Mouse (Mus musculus): ENCODE measurements at regions not wholly inside any gene's neighbourhood (a gene's known extent, or its start where the extent isn't known, plus 50 kb on each side); places are given as distances from the start of the nearest gene placed in this dataset.

DNA sequence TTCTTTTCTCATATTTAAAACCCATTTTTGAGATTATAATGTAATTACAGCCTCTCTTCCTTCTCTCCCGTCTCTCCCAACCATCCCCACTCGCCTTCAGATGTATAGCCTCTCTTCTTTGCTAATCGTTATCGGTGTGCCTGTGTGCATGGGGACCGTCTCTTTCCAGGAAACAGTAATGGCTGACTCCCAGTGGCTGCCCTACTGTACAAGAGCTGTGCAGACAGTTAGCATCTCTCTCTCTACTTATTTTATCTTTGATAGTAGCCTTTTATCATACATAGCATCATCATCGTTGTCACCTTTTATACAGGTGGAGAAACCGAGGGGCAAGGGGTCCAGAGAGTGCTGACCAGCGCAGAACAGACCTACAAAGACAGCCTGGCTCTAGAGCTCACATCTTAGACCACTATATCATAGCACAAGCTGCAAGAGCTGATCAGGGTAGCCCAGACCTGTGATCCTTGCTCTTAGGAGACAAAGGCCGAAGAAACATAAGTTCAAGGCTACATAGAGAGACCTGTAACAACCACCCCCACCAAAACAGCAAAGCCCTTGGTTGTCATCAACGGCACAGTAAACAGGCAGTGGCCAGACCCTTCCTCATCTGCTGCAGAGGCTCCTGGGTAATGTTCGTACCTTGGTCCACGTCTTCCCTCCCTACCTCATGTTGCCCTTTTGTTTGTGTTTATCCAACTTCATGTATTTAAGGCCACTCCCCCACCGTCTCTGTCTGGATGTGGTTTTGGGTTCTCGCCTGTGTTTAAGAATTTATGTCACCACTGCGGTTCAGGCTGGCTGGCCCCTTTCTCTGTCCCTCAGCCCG is 103.1 kb upstream of the Cpm start:
- no peak overlapping the region for H3K4me3 ChIP-seq (replicated peaks in 1 of 3; ENCODE audit: low read depth in 2 of 3, low read length in 2 of 3, poor library complexity in 1 of 3)
- no peaks in the 10 kb centered on the region for H3K79me2 ChIP-seq (replicated peaks; ENCODE audit: control insufficient read depth, extremely low read depth, insufficient read depth, poor library complexity, severe bottlenecking)
- H3K9ac ChIP-seq (ENCODE audit: insufficient read depth, low read depth) = no peak overlapping the region
- H3K27ac ChIP-seq (ENCODE audit: insufficient read depth, low read depth) = no peak overlapping the region
- DNase-seq (ENCODE audit: extremely low read depth) = no peak
- no peaks in the 10 kb centered on the region for H3K9me3 ChIP-seq (replicated peaks; ENCODE audit: low read length)
- dilution Hi-C loops (cut with MboI; ENCODE audit: extremely low pct_ligation_motif_present, extremely low pct_unique_long_range_greater_than_20kb, low sequenced_read_pairs) = no loop called here
- peaks cover 2 to 15% of the 10 kb centered on the region in 2 experiments for H3K4me1 ChIP-seq (ENCODE audit: control insufficient read depth in 1 of 2, insufficient read depth in 2 of 2)
- TF ChIP-seq MEF2A (IDR thresholded peaks at IDR 0.05; ENCODE audit: borderline replicate concordance, low read depth, low read length) (no peak), UBTF (IDR thresholded peaks at IDR 0.05; ENCODE audit: low read depth, low read length) (no peak), ETS1 (conservative IDR thresholded peaks at IDR 0.05; ENCODE audit: low read depth, low read length) (no peak), KAT2A (IDR thresholded peaks at IDR 0.05; ENCODE audit: insufficient replicate concordance, low read length) (no peak), E2F4 (IDR thresholded peaks at IDR 0.05; ENCODE audit: insufficient replicate concordance, low read depth, low read length) (no peak), NELFE (IDR thresholded peaks at IDR 0.05; ENCODE audit: low read depth, low read length) (no peak), MAX (IDR thresholded peaks at IDR 0.05; ENCODE audit: low read length) (no peak), GABPA (IDR thresholded peaks at IDR 0.05; ENCODE audit: insufficient replicate concordance, low read depth, low read length) (no peak), RCOR1 (conservative IDR thresholded peaks at IDR 0.05; ENCODE audit: low read depth, low read length) (no peak), HCFC1 (IDR thresholded peaks at IDR 0.05; ENCODE audit: low read depth, low read length) (no peak), ZMIZ1 (IDR thresholded peaks at IDR 0.05; ENCODE audit: low read depth, low read length) (no peak), USF2 (conservative IDR thresholded peaks at IDR 0.05; ENCODE audit: low read depth, low read length) (no peak), EP300 (IDR thresholded peaks at IDR 0.05; ENCODE audit: low read length) (no peak), MAFK (IDR thresholded peaks at IDR 0.05; ENCODE audit: insufficient replicate concordance, low read length) (no peak)
- in situ Hi-C loops (cut with MboI; ENCODE audit: low pct_ligation_motif_present, low pct_unique_long_range_greater_than_20kb, low sequenced_read_pairs) = no loop called here
- H3K36me3 ChIP-seq (replicated peaks in 1 of 2; ENCODE audit: control insufficient read depth in 1 of 2, insufficient read depth in 1 of 2, low read length in 1 of 2) = no peaks in the 10 kb centered on the region
- no peak overlapping the region for H3K4me2 ChIP-seq (ENCODE audit: insufficient read depth, low read depth, poor library complexity, severe bottlenecking)
- peaks cover 5% of the 10 kb centered on the region for H3K27me3 ChIP-seq (replicated peaks)

DNA sequence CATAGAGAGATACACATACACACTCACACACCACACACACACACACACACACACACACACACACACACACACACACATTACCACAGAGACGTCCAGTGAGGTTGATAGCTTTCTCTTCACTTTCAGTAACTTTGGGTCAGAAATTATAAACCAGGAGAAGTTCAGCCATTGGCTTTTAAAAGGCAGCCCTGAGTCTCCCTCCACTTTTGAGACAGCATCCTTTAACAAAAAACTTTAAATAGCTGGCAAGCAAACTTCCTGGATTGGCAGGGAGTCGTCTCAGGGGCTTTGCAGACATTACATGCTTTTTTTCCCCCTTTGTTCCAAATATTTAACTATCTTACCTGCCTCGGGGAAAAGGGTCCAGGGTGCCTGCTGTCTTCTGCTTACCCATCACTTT is 103.7 kb upstream of the Cpm start:
- dilution Hi-C loops (cut with MboI; ENCODE audit: extremely low pct_ligation_motif_present, extremely low pct_unique_long_range_greater_than_20kb, low sequenced_read_pairs) (no loop called here), in situ Hi-C loops (cut with MboI; ENCODE audit: low pct_ligation_motif_present, low pct_unique_long_range_greater_than_20kb, low sequenced_read_pairs) (no loop called here)
- Histone ChIP-seq H3K9me3 (replicated peaks; ENCODE audit: low read length) (no peaks in the 10 kb centered on the region), H3K36me3 (replicated peaks in 1 of 2; ENCODE audit: control insufficient read depth in 1 of 2, insufficient read depth in 1 of 2, low read length in 1 of 2) (no peaks in the 10 kb centered on the region), H3K4me2 (ENCODE audit: insufficient read depth, low read depth, poor library complexity, severe bottlenecking) (no peak overlapping the region), H3K27ac (ENCODE audit: insufficient read depth, low read depth) (no peak overlapping the region), H3K4me1 (ENCODE audit: control insufficient read depth in 1 of 2, insufficient read depth in 2 of 2) (peaks cover 2 to 9% of the 10 kb centered on the region in 2 experiments), H3K79me2 (replicated peaks; ENCODE audit: control insufficient read depth, extremely low read depth, insufficient read depth, poor library complexity, severe bottlenecking) (no peaks in the 10 kb centered on the region), H3K4me3 (replicated peaks in 1 of 3; ENCODE audit: low read depth in 2 of 3, low read length in 2 of 3, poor library complexity in 1 of 3) (no peak overlapping the region), H3K27me3 (replicated peaks) (peaks cover 5% of the 10 kb centered on the region), H3K9ac (ENCODE audit: insufficient read depth, low read depth) (no peak overlapping the region)
- TF ChIP-seq CHD2 (IDR thresholded peaks at IDR 0.05; ENCODE audit: low read length) (no peak), PAX5 (IDR thresholded peaks at IDR 0.05; ENCODE audit: low read length) (no peak), CTCF (conservative IDR thresholded peaks at IDR 0.05 in 1 of 2, IDR thresholded peaks at IDR 0.05 in 1 of 2; ENCODE audit: low read depth in 2 of 2, low read length in 2 of 2) (no peak), SMC3 (IDR thresholded peaks at IDR 0.05; ENCODE audit: low read depth, low read length) (no peak), KAT2A (IDR thresholded peaks at IDR 0.05; ENCODE audit: insufficient replicate concordance, low read length) (no peak), USF1 (IDR thresholded peaks at IDR 0.05; ENCODE audit: low read depth, low read length) (no peak), MYC (IDR thresholded peaks at IDR 0.05; ENCODE audit: low read depth, low read length) (no peak), USF2 (conservative IDR thresholded peaks at IDR 0.05; ENCODE audit: low read depth, low read length) (no peak)
- DNase-seq (ENCODE audit: extremely low read depth) = no peak

Measured in CH12.LX (cell line).